Mouse (Mus musculus) retina, embryonic 14.5 days (tissue): ENCODE measurements around the gene Slc7a7.

Experiments used
- DNase-seq: peaks from one replicate; pipeline ENCODE4 v3.0.0-alpha.2; 2015; ENCODE audit warnings: low spot score

The Slc7a7 gene

DNA sequence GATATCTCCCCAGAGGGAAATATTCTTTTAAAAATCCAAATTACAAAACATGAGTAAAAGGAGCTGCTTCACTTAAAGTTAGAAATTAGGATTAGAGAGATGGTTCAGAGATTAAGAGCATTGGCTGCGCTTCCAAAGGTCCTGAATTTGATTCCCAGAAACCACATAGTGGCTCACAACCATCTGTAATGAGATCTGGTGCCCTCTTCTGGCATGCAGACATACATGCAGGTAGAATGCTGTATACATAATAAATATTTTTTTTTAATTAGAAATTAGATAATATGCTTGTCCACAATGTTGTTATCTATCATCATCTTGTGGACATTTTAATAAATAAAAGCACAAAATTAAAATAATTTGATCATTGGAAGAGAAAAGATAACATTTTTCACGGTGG, 89.0 kb downstream of the Slc7a7 start:
- no peak for DNase-seq

GRCm38 (mm10) chr14:54324486-54324885, 93.1 kb downstream of the Slc7a7 start:
- DNase-seq = no peak

DNA sequence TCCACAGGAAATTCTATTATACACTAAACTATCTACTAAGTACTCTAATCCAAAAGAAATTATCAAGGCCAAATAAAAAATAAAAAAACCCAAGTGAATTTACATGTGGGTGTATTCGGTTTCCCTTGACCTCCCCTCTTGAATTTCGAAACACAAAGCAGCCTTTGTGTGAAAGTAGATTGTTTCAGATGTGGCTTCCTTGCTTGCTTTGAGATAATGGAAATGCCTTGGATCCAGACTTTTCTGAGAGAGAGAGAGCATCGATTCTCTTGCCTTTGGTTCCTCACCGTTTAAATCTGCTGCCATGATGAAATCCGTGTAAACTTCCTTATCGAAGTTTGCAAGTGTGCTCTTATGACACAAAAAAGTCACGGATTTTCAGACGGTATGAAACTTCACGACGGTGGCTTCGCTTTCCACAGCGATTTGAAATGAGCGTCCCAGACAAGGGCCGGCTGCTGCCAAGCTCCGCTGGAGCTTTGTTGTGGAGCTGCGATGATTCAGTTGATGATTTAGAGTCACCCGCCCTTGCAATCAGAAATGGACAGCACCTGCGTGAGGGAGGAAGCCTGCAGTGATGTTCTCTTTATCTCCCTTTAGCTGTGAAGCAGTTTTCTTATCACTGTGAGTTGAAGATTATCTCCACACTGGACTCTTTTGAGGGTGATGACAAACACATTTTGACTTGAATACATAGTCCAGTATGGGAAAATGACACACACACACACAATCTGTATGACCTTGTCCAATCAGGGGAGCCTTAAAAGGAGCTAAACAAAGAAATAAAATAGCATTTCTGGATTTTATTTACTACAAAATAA, 95.8 kb downstream of the Slc7a7 start:
- no peak for DNase-seq
